Mouse (Mus musculus) adrenal gland, adult 8-10 months (tissue): ENCODE measurements around the gene Flt3. TPM values are rescaled to one million over a fixed set of nuclear protein-coding genes. Genes with fewer than 3 reads are reported as not detected.

Experiments
- DNase-seq: peaks from one replicate; pipeline ENCODE4 v3.0.0; 2022
- total RNA-seq, 4 experiments: library from RNA; stranded (reverse); gene quantifications; 2 replicates each; pipeline ENCODE4 v1.2.4; 2022

Flt3 gene
- total RNA-seq, 4 experiments from 2014 or later, result 0.49 to 0.93 (median 0.67) TPM

DNA sequence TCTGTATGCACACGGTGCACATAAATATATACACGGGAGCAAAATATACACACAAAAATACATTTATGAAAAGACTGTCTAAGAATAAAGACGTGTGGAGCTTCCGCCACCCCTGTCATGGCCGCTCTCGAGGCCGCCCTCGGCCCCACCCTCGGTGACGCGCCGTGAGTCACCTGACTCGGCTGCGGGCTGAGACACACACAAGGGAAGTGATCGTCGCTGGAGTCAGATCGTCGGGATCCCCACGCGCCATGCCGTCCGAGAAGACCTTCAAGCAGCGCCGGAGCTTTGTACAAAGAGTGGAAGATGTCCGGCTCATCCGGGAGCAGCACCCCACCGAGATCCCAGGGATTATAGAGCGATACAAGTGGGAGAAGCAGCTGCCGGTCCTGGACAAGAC, 8.4 kb upstream of the Flt3 start:
- DNase-seq, result no peak

GRCm38 (mm10) chr5:147406135-147406534, 5.8 kb upstream of the Flt3 start:
- no peak for DNase-seq

GRCm38 (mm10) chr5:147402505-147402904, 2.2 kb upstream of the Flt3 start:
- DNase-seq, result peak; percentile 22

GRCm38 (mm10) chr5:147401024-147401423, 735 bp upstream of the Flt3 start:
- no peak for DNase-seq

DNA sequence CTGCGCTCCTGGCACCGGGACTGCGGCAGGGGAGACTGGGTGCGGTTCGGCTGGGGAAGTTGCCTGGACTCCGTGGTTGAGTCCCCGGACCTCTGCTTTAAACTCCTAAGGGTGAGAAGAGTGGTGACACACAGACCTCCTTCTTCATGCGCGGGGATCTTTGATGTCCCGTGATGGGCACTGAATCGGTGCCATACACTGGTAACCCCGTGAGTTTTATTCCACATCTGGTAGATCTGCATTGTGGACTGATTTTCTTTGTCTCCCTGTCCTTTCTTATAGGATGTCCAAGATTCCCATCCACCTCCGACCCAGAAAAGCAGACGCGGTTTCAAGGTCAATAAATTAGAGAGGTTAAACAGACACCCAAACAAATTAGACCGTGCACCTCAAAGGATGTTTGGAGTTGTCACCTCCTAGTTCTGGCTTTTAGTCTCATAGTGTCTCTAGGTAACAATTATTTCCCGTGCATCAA, 253 bp upstream of the Flt3 start:
- DNase-seq, result no peak

DNA sequence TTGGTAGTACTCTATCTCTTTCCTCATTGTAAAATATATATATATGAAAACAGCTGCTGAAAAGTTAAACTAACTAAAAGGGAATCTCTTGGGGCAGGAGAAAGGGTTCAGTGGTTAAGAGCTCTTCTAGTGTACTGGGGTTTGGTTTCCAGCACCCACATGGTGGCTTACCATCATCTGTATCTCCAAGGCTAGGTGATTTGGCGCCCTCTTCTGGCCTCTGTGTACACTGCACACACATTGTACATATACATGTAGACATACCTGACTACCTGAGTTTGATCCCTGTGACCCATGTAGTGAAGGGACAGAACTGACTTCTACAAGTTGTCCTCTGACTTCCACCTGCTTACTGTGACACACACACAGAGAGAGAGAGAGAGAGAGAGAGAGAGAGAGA, 5.2 kb downstream of the Flt3 start:
- DNase-seq, result no peak

DNA sequence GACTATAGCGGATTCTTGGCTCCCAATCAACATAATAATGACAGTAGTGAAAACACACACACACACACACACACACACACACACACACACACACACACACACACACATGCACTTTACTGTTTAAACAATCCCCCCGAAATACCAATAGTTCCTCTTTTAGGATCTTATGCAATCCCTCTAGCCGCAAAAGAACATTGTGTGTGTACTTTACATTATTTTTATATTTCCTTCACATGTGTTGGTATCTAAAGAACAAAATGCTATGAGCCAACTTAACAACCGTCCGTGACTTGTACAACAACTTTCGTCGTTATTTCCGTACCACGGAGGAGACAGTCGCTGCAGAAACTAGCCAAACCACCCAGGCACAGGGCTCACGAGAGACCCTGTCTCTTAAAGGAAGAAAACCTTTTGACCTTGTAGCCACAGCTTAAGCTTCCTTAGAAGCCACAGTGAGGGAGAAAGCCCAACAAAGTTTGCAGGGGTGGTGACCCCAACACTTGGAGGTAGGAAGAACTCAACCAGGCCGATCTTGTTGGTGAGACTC, 7.5 kb downstream of the Flt3 start:
- DNase-seq, result no peak

- DNase-seq, result no peak
Measured at GRCm38 (mm10) chr5:147390772-147391171, 9.5 kb downstream of the Flt3 start.

DNA sequence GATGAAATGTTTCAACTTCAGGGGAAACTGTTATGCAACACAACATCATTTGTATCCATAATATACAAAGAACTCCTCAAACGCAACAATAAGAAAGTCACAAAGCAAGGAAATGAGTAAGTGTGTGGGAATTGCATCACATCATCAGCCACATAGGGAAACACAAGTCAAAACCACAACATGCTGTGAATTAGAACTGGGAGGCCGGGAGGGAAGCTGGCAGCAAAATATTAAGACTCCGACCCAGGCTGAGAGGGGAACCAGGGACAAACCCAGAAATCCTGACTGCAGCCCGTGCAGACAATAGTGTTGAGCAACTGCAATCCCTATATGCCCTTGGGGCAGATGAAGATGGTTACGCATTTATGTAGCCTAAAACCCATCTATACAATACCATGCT, 11.2 kb downstream of the Flt3 start:
- DNase-seq, result no peak

DNA sequence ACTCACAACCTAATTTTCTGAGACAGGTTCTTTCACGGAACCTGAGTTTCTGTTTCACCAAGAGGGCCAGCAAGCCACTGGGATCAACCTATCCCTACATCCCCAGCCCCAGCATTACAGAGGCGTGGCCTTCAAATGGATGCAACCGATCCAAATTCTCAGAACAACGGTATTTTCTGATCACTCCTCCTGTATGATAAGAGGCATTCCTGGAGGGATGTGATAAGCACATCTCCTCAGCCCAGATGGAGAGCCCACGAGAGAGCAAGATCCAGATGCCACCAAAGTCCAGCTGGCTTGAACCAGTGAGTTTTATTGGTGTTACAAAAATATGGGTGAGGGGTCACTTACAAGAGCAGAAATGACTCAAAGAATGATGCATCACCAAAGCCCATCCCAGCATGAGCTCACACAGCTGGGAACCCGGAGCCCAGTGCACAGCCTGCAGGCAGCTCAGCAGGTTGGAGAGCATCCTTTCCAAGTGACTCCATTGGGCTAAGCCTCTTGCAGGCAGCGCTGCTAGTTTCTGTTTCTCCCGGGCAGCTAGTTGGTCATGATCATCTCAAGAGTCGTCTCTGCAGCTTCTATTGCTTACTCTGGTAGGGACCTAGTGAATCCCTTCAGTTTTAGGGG, 11.8 kb downstream of the Flt3 start:
- DNase-seq, result no peak

GRCm38 (mm10) chr5:147386865-147387264, 13.4 kb downstream of the Flt3 start:
- no peak for DNase-seq

GRCm38 (mm10) chr5:147381396-147381795, 18.9 kb downstream of the Flt3 start:
- no peak for DNase-seq

- no peak for DNase-seq
Measured at GRCm38 (mm10) chr5:147379481-147379880, 20.8 kb downstream of the Flt3 start.

- no peak for DNase-seq
Measured at GRCm38 (mm10) chr5:147370276-147370675, 30.0 kb downstream of the Flt3 start.

DNA sequence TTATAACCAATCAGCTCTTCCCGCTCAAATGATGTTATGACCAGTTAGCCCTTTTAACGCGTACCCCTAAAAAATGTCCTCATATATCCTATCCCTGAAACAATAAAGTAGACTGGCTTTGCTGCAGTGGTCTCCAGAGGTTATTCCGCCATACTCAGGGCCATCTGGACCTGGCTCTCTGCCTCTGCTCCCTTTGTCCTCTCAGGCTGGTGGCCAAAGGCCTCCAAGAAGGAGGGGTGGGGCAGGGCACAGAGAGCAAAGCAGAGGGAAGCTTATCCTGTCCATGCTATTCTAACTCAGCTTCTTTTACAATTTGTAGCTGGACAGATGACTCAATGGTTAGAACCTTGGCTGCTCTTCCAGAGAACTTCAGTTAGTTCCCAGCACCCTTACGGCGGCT, 32.1 kb downstream of the Flt3 start:
- no peak for DNase-seq

GRCm38 (mm10) chr5:147365995-147366765, 34.1 kb downstream of the Flt3 start:
- no peak for DNase-seq

DNA sequence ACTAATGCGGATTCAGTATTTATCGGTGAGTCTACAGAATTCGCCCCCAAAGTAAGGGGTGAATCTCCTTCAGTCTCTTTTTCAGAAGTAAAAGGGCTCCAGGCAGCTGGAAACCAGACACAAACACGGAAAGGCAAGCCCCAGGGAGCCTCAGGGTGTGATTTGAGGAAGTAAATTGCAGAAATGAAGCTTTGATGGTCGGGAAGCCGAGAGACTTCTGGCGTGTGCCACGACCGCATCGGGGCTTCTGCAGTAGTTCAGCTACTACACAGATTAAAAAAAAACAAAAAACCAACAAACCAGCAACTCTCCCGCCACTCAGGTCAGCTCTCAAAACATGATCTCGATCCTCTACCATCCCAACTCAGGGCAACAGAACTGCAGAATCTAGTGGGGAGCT, 37.2 kb downstream of the Flt3 start:
- no peak for DNase-seq

- DNase-seq, result no peak
Measured at GRCm38 (mm10) chr5:147358481-147358880, 41.8 kb downstream of the Flt3 start.

DNA sequence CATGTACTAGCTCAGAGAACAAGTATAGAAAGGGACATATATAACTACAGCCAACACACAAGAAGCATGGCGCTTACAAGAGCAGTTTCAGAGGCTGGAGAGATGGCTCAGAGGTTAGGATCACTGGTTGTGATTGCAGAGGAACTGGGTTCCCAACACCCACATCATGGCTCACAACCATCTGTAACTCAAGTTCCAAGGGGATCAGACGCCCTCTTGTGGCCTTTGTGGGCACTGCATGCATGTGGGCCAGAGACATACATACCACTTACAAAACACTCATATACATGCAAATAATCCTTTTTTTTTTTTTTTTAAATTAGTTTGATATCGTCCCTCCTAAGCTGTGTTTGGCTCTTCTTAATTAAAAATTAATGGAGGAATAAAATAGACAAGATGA, 42.8 kb downstream of the Flt3 start:
- no peak for DNase-seq

- DNase-seq, result no peak
Measured at GRCm38 (mm10) chr5:147356260-147357055, 43.8 kb downstream of the Flt3 start.

DNA sequence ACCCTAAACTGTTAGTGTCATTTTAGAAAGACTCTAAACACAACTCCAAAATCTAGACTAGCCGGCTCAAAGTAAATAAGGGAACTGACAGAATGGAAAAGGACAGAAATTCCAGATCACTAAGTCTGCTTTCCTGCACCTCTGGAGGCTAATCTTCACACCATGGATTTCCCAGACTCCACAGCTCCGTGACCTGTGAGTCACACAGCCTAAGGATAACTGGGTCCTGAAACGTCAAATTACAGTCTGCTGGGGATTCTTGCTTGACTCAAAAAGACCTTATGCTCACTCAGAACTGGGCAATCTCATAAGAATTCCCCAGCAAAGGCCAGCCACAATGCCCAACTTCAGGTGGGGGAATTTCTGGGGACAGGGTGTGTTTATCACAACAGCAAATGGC, 44.5 kb downstream of the Flt3 start:
- no peak for DNase-seq

- no peak for DNase-seq
Measured at GRCm38 (mm10) chr5:147354985-147355384, 45.3 kb downstream of the Flt3 start.

DNA sequence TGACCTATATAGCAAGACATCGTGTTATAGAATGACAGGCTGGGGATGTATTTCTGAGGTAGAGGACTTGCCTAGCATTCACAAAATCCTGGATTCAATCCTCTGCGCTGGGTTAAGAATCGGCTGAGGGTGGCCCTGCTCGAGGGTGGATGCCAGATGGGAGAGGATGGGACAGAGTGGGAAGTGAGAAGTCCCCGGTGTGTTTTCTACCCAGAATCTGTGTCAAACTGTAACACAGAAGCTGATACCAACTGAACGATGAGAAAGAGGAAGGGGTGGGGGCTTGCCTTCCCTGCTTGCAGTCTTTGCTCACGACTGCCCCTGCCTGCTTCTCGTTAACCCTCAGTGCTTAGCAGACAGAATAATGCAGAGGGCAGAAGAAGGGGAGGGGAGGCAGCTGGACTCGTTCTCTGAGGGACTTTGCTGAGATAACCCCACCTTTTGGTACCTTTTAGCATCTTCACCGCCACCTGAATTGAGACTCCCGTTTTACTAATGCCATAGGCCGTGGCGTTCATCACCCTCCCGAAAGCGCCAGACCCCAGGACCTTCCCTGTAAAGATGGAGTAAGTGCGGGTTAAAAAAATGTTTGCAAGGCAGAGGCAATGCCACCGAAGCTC, 46.0 kb downstream of the Flt3 start:
- no peak for DNase-seq
